ENCODE assay signal across 37 mouse cellular contexts in genomic region chr9:119212996-119213395, GRCm38 (mm10). TPM values are rescaled to one million over a fixed set of nuclear protein-coding genes. Genes with fewer than 3 reads are reported as not detected.
"Had no signal": no experiment of that assay in that cellular context is flagged by ENCODE, and none has a peak within 500 bp of the region (broad histone marks: within the 10 kb centered on the region; RNA-seq: fewer than 3 reads in every experiment).

No protein-coding gene starts in this region.

- H3K9ac ChIP-seq: limb, embryonic 12.5 days; limb, embryonic 13.5 days; limb, embryonic 15.5 days; liver, embryonic 12.5 days; liver, embryonic 13.5 days; liver, embryonic 14.5 days; liver, embryonic 15.5 days; liver, postnatal 0 days; lung, embryonic 14.5 days; lung, embryonic 15.5 days; midbrain, embryonic 12.5 days; midbrain, embryonic 13.5 days; midbrain, embryonic 15.5 days; neural tube, embryonic 12.5 days; neural tube, embryonic 13.5 days had no signal

- H3K4me3 ChIP-seq: limb, embryonic 10.5 days; limb, embryonic 12.5 days; limb, embryonic 13.5 days; limb, embryonic 15.5 days; liver, embryonic 12.5 days; liver, embryonic 13.5 days; liver, embryonic 15.5 days; lung, embryonic 15.5 days; megakaryocyte, embryonic 14.5 days; midbrain, embryonic 10.5 days; midbrain, embryonic 12.5 days; midbrain, embryonic 13.5 days; midbrain, embryonic 15.5 days; myocyte; neural tube, embryonic 12.5 days; neural tube, embryonic 13.5 days had no signal

- ATAC-seq: liver, embryonic 12.5 days; liver, postnatal 0 days; lung, postnatal 0 days; midbrain, embryonic 13.5 days; midbrain, embryonic 15.5 days; midbrain, embryonic 16.5 days had no signal

- H3K9me3 ChIP-seq: limb, embryonic 10.5 days; limb, embryonic 15.5 days; liver, embryonic 13.5 days; liver, embryonic 15.5 days; lung, embryonic 15.5 days; midbrain, embryonic 10.5 days; midbrain, embryonic 12.5 days; midbrain, embryonic 13.5 days; midbrain, embryonic 15.5 days; neural tube, embryonic 12.5 days; neural tube, embryonic 13.5 days had no signal

- H3K27ac ChIP-seq: limb, embryonic 10.5 days; limb, embryonic 12.5 days; limb, embryonic 13.5 days; limb, embryonic 15.5 days; liver, embryonic 12.5 days; liver, embryonic 13.5 days; liver, embryonic 14.5 days; liver, embryonic 15.5 days; lung, embryonic 15.5 days; macrophage; midbrain, embryonic 10.5 days; midbrain, embryonic 12.5 days; midbrain, embryonic 13.5 days; midbrain, embryonic 15.5 days; neural tube, embryonic 12.5 days; neural tube, embryonic 13.5 days had no signal

- DNase-seq: left cerebral cortex, postnatal 4 days; liver; liver, embryonic 13.5 days; liver, postnatal 0 days; lung, adult 18-20 months; lung, adult 2 months; lung, embryonic 14.5 days; lung, postnatal 10 days; lung, postnatal 14 days; lung, postnatal 36 days; lung, postnatal 4 days had no signal

- H3K4me2 ChIP-seq: limb, embryonic 12.5 days; limb, embryonic 13.5 days; limb, embryonic 15.5 days; liver, embryonic 11.5 days; liver, embryonic 12.5 days; liver, embryonic 13.5 days; liver, embryonic 15.5 days; lung, embryonic 14.5 days; lung, embryonic 15.5 days; midbrain, embryonic 11.5 days; midbrain, embryonic 12.5 days; midbrain, embryonic 13.5 days; midbrain, embryonic 15.5 days; neural tube, embryonic 12.5 days; neural tube, embryonic 13.5 days had no signal

- H3K27me3 ChIP-seq: limb, embryonic 12.5 days; limb, embryonic 13.5 days; limb, embryonic 15.5 days; liver, embryonic 12.5 days; liver, embryonic 13.5 days; liver, embryonic 15.5 days; lung, embryonic 15.5 days; megakaryocyte, embryonic 14.5 days; midbrain, embryonic 12.5 days; midbrain, embryonic 13.5 days; midbrain, embryonic 15.5 days; neural tube, embryonic 12.5 days; neural tube, embryonic 13.5 days had no signal

- H3K36me3 ChIP-seq: limb, embryonic 10.5 days; limb, embryonic 13.5 days; limb, embryonic 15.5 days; liver, embryonic 12.5 days; lung, embryonic 15.5 days; midbrain, embryonic 12.5 days; midbrain, embryonic 15.5 days; neural tube, embryonic 12.5 days had no signal

- H3K4me1 ChIP-seq: limb, embryonic 10.5 days; limb, embryonic 12.5 days; limb, embryonic 13.5 days; limb, embryonic 15.5 days; liver, embryonic 12.5 days; liver, embryonic 13.5 days; liver, embryonic 15.5 days; lung, embryonic 15.5 days; megakaryocyte, embryonic 14.5 days; midbrain, embryonic 10.5 days; midbrain, embryonic 12.5 days; midbrain, embryonic 13.5 days; midbrain, embryonic 15.5 days; neural tube, embryonic 12.5 days; neural tube, embryonic 13.5 days had no signal

RNA-seq across cellular contexts. Expression of gene Slc22a13, which starts 4.1 kb away (rescaled TPM):
- polyA plus RNA-seq: limb, embryonic 10.5 days; limb, embryonic 11.5 days; limb, embryonic 12.5 days; limb, embryonic 13.5 days; limb, embryonic 15.5 days; liver, embryonic 11.5 days; liver, embryonic 12.5 days; liver, embryonic 13.5 days; liver, embryonic 15.5 days; liver, postnatal 0 days; lung, embryonic 14.5 days; lung, embryonic 15.5 days; lung, embryonic 16.5 days; lung, postnatal 0 days; macrophage; midbrain, embryonic 10.5 days; midbrain, embryonic 11.5 days; midbrain, embryonic 12.5 days; midbrain, embryonic 13.5 days; midbrain, embryonic 15.5 days; midbrain, embryonic 16.5 days; myocyte; neural tube, embryonic 11.5 days; neural tube, embryonic 12.5 days; neural tube, embryonic 13.5 days had no signal

RNA-seq across cellular contexts. Expression of gene Gm47289, which starts 54.0 kb away (rescaled TPM):
- polyA plus RNA-seq: limb, embryonic 10.5 days; limb, embryonic 11.5 days; limb, embryonic 12.5 days; limb, embryonic 13.5 days; limb, embryonic 15.5 days; liver, adult 2 months; liver, embryonic 11.5 days; liver, embryonic 12.5 days; liver, embryonic 13.5 days; liver, embryonic 14.5 days; liver, embryonic 15.5 days; liver, postnatal 0 days; lung, adult 2 months; lung, embryonic 14.5 days; lung, embryonic 15.5 days; lung, embryonic 16.5 days; lung, postnatal 0 days; macrophage; midbrain, embryonic 10.5 days; midbrain, embryonic 11.5 days; midbrain, embryonic 12.5 days; midbrain, embryonic 13.5 days; midbrain, embryonic 15.5 days; midbrain, embryonic 16.5 days; midbrain, postnatal 0 days; myocyte; neural tube, embryonic 11.5 days; neural tube, embryonic 12.5 days; neural tube, embryonic 13.5 days had no signal

RNA-seq across cellular contexts. Expression of gene Acaa1b, which starts 56.1 kb away (rescaled TPM):
- polyA plus RNA-seq: macrophage had no signal
